ENCODE assay signal across 26 mouse cellular contexts in the genomic region with DNA sequence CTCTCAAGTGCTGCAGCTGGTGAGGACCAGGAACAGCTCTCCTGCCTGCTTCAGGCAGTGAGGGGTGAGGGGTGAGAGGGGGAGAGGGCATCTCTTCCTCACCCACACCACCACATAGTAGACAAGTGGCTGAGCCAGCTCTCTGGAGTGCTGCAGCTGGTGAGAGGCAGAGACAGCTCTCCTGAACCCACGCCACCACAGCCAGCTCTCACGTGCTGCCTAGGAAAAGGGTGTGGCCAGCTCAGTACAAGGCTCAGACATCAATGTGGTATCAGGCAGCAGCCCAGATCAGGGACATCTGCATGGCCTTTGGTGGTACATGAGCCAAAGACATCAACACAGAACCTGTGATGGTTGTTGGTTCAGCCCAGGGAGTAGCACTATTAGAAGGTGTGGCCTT. TPM values are rescaled to one million over a fixed set of nuclear protein-coding genes. Genes with fewer than 3 reads are reported as not detected.
"Had no signal": no experiment of that assay in that cellular context is flagged by ENCODE, and none has a peak within 500 bp of the region (broad histone marks: within the 10 kb centered on the region; RNA-seq: fewer than 3 reads in every experiment).

No protein-coding gene starts in this region.

- H3K9me3 ChIP-seq: midbrain, embryonic 10.5 days; midbrain, embryonic 12.5 days; neural tube, embryonic 13.5 days; neural tube, embryonic 15.5 days had no signal

- H3K27me3 ChIP-seq: midbrain, embryonic 12.5 days; neural tube, embryonic 13.5 days; neural tube, embryonic 15.5 days had no signal

- H3K4me3 ChIP-seq: midbrain, embryonic 10.5 days; midbrain, embryonic 12.5 days; myocyte; neural tube, embryonic 13.5 days; neural tube, embryonic 15.5 days had no signal

- H3K36me3 ChIP-seq: midbrain, embryonic 10.5 days; midbrain, embryonic 12.5 days; neural tube, embryonic 13.5 days; neural tube, embryonic 15.5 days had no signal

- ATAC-seq: midbrain, embryonic 16.5 days had no signal

- DNase-seq: lung, adult 18-20 months; lung, embryonic 14.5 days; lung, postnatal 10 days; lung, postnatal 4 days; midbrain, embryonic 14.5 days; retina, postnatal 1 day; right cerebral cortex, adult 18-20 months; right cerebral cortex, postnatal 25 days; right cerebral cortex, postnatal 4 days; spleen, adult 18-20 months; thymus, adult 18-20 months; thymus, postnatal 14 days; thymus, postnatal 36 days had no signal

RNA-seq across cellular contexts. Expression of gene Bhlhe23, which starts 53.9 kb away (rescaled TPM):
- total RNA-seq: megakaryocyte-erythroid progenitor cell, adult 5-6 weeks had no signal
- polyA plus RNA-seq: liver, embryonic 14.5 days; liver, embryonic 16.5 days; lung, embryonic 14.5 days; lung, embryonic 16.5 days; myocyte; small intestine, adult 2 months; stomach, embryonic 14.5 days; stomach, embryonic 16.5 days had no signal
